Mouse (Mus musculus) embryonic facial prominence, embryonic 14.5 days (tissue): ENCODE measurements around the gene B2m. TPM values are rescaled to one million over a fixed set of nuclear protein-coding genes. Genes with fewer than 3 reads are reported as not detected.

Source experiments
- ATAC-seq: fragments of 200-750 bp; cut with Nextera tagmentation; 2 replicates; pipeline ENCODE4 v1.8.0; 2017; ENCODE audit warnings: low read depth, moderate number of reproducible peaks, moderate TSS enrichment
- DNase-seq: peaks from one replicate; pipeline ENCODE4 v3.0.0-alpha.2; 2015; ENCODE audit warnings: low spot score
- H3K27ac ChIP-seq: fragments of 300-500 bp; sonication (generic); replicated peaks from 2 replicates; pipeline ENCODE4 v1.5.1; 2014; ENCODE audit warnings: low read depth, mild to moderate bottlenecking, low read length, moderate library complexity
- H3K27me3 ChIP-seq: fragments of 300-500 bp; sonication (generic); replicated peaks from 2 replicates; pipeline ENCODE4 v1.6.1; 2014; ENCODE audit warnings: low read length; ENCODE audit not compliant: control insufficient read depth, insufficient read depth
- H3K36me3 ChIP-seq: fragments of 300-500 bp; sonication (generic); 2 replicates; pipeline ENCODE4 v1.6.1; 2014; ENCODE audit warnings: low read length, mixed read lengths; ENCODE audit not compliant: control insufficient read depth, insufficient read depth
- H3K4me1 ChIP-seq: fragments of 300-500 bp; sonication (generic); 2 replicates; pipeline ENCODE4 v1.6.1; 2014; ENCODE audit warnings: antibody characterized with exemption, low read length; ENCODE audit not compliant: control insufficient read depth, insufficient read depth
- H3K4me2 ChIP-seq: fragments of 300-500 bp; sonication (generic); 2 replicates; pipeline ENCODE4 v1.6.1; 2014; ENCODE audit warnings: low read depth, mild to moderate bottlenecking, low read length, moderate library complexity, mixed read lengths
- H3K4me3 ChIP-seq: fragments of 300-500 bp; sonication (generic); 2 replicates; pipeline ENCODE4 v1.5.1; 2014; ENCODE audit warnings: low read depth, mild to moderate bottlenecking, low read length
- H3K9ac ChIP-seq: fragments of 300-500 bp; sonication (generic); 2 replicates; pipeline ENCODE4 v1.6.1; 2014; ENCODE audit warnings: low read depth, mild to moderate bottlenecking, low read length, moderate library complexity, mixed read lengths
- H3K9me3 ChIP-seq: fragments of 300-500 bp; sonication (generic); 2 replicates; pipeline ENCODE4 v1.6.1; 2016; ENCODE audit warnings: low read length; ENCODE audit not compliant: control insufficient read depth
- WGBS: fragments of 180-500 bp; shearing (Covaris S2); extraction: QIAGEN DNeasy Blood & Tissue Kit; methylation state at CpG from one replicate; pipeline ENCODE4 v1.1.7; 2014; 5-methylcytosine and 5-hydroxymethylcytosine counted together
- polyA plus RNA-seq: library from polyadenylated mRNA; unstranded; fragments of >200 nt; fragmentation: Nextera tagmentation; extraction: Ambion mirVana; gene quantifications from 2 replicates; pipeline ENCODE4 v1.2.1, GENCODE M21; 2014

The B2m gene
- polyA plus RNA-seq, 1 experiment from 2014 or later = 386 TPM

DNA sequence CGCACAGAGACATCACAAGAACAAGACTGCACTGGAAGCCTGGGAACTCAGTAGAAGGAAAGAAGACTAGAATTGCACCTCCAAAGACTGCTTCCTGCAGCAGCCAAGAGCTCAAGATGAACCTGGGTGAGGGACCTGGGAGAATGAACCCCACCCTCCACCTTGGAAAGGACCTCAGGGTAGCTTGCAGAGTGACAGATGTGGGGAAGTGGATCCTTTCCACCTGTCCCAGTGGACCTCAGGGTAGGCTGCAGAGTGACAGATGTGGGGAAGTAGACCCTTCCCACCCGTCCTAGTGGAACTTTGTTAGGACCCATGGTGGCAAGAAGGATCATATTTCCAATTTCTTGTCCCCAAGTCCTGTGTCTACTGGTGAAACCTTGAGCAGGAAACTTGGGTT, 7.8 kb downstream of the B2m start:
- ATAC-seq (no peak), DNase-seq (no peak)
- no peaks in the 10 kb centered on the region for H3K27me3 ChIP-seq
- peaks cover 10% of the 10 kb centered on the region; the same call in 1 of the 2 replicates for H3K36me3 ChIP-seq
- H3K9me3 ChIP-seq = no peaks in the 10 kb centered on the region
- H3K27ac ChIP-seq = no peak overlapping the region
- no peak overlapping the region for H3K4me3 ChIP-seq
- 68% methylated on average over 2 of the region's 2 CpGs for WGBS
- no peak overlapping the region for H3K4me2 ChIP-seq
- no peak overlapping the region for H3K9ac ChIP-seq
- no peaks in the 10 kb centered on the region for H3K4me1 ChIP-seq

- peaks cover 10% of the 10 kb centered on the region; the same call in 1 of the 2 replicates for H3K36me3 ChIP-seq
- no peak for DNase-seq
- no peak overlapping the region for H3K9ac ChIP-seq
- H3K27ac ChIP-seq = no peak overlapping the region
- no peaks in the 10 kb centered on the region for H3K4me1 ChIP-seq
- H3K4me3 ChIP-seq = no peak overlapping the region
- WGBS = 80% methylated on average over 4 of the region's 4 CpGs
- ATAC-seq = no peak
- H3K9me3 ChIP-seq = no peaks in the 10 kb centered on the region
- H3K27me3 ChIP-seq = no peaks in the 10 kb centered on the region
- no peak overlapping the region for H3K4me2 ChIP-seq
Observed at GRCm38 (mm10) chr2:122156051-122156700, 8.7 kb downstream of the B2m start.

DNA sequence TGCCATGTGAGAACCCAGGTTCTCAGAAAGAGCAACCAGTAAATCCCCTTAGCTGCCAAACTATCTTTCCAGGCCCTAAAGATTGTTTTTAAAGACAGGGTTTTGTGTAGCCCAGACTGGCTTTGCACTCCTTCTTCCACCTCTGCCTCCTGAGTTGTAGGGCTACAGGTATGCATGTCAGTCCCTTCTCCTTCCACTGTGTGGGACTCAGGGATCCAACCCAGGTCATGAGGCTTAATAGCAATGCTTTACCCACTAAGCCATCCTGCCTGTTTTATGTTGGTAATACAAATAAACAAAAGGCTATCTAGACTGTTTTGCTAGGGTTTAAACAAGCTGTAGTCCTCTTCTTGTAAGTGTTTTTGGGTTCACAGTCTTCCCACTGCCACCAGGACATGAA, 10.1 kb downstream of the B2m start:
- Histone ChIP-seq H3K4me2 (no peak overlapping the region), H3K4me3 (no peak overlapping the region), H3K36me3 (peaks cover 3% of the 10 kb centered on the region; the same call in 1 of the 2 replicates), H3K9me3 (no peaks in the 10 kb centered on the region), H3K9ac (no peak overlapping the region), H3K27ac (no peak overlapping the region), H3K27me3 (no peaks in the 10 kb centered on the region), H3K4me1 (peaks cover 5% of the 10 kb centered on the region; the same call in 1 of the 2 replicates)
- ATAC-seq (no peak), DNase-seq (no peak)

DNA sequence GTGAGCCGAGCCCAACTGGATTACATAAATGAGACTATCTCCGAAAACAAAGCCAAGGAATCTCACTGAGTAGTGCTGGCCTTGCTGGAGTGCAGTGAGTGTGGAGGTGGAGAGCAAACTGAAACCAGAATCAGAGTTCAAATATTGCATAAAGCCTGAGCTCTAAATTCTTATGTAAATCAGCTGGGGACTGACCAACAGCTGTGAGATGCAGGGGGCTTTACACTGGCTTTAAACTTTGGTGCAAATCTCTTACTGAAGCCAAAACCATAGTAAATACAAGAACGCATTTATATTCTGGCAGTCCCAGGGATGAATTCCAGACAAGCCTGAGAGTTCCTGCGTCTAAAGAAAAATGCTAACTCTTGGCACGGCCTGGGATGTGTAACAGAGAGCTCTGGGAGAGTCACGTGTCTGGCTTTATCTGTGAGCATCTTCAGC, 10.9 kb downstream of the B2m start:
- Histone ChIP-seq H3K27ac (no peak overlapping the region), H3K4me1 (peaks cover 5% of the 10 kb centered on the region; the same call in 1 of the 2 replicates), H3K4me3 (no peak overlapping the region), H3K9ac (no peak overlapping the region), H3K36me3 (peaks cover 3% of the 10 kb centered on the region; the same call in 1 of the 2 replicates), H3K27me3 (no peaks in the 10 kb centered on the region), H3K4me2 (no peak overlapping the region), H3K9me3 (no peaks in the 10 kb centered on the region)
- ATAC-seq = peak; percentile 77
- DNase-seq = peak; percentile 84
- WGBS = 29% methylated on average over 6 of the region's 6 CpGs

GRCm38 (mm10) chr2:122159667-122160066, 12.2 kb downstream of the B2m start:
- no peak overlapping the region for H3K4me2 ChIP-seq
- H3K4me1 ChIP-seq = peaks cover 5% of the 10 kb centered on the region; the same call in 1 of the 2 replicates
- H3K27ac ChIP-seq = no peak overlapping the region
- H3K27me3 ChIP-seq = no peaks in the 10 kb centered on the region
- WGBS = 80% methylated on average over 6 of the region's 6 CpGs
- ATAC-seq = no peak
- H3K4me3 ChIP-seq = no peak overlapping the region
- no peak overlapping the region for H3K9ac ChIP-seq
- no peaks in the 10 kb centered on the region for H3K36me3 ChIP-seq
- H3K9me3 ChIP-seq = no peaks in the 10 kb centered on the region
- no peak for DNase-seq

GRCm38 (mm10) chr2:122160680-122161079, 13.2 kb downstream of the B2m start, which contains the start of gene Trim69:
Trim69 (plus strand) TSS chr2:122160700.
- no peak within 1 kb of the TSS for H3K4me2 ChIP-seq
- no peak within 1 kb of the TSS for H3K27ac ChIP-seq
- H3K9ac ChIP-seq = no peak within 1 kb of the TSS
- H3K27me3 ChIP-seq = no peaks in the 10 kb centered on the region
- peak; percentile 82 for DNase-seq
- peak; percentile 54; the same call in 1 of the 2 replicates for ATAC-seq
- H3K4me1 ChIP-seq = peaks cover 5% of the 10 kb centered on the region; the same call in 1 of the 2 replicates
- no peaks in the 10 kb centered on the region for H3K9me3 ChIP-seq
- 52% methylated on average over 2 of the region's 2 CpGs for WGBS
- H3K4me3 ChIP-seq = no peak within 1 kb of the TSS
- H3K36me3 ChIP-seq = no peaks in the 10 kb centered on the region

GRCm38 (mm10) chr2:122161542-122161941, 14.1 kb downstream of the B2m start:
- H3K4me1 ChIP-seq = peaks cover 5% of the 10 kb centered on the region; the same call in 1 of the 2 replicates
- H3K27me3 ChIP-seq = no peaks in the 10 kb centered on the region
- no peak overlapping the region for H3K9ac ChIP-seq
- H3K4me3 ChIP-seq = no peak overlapping the region
- H3K36me3 ChIP-seq = no peaks in the 10 kb centered on the region
- 41% methylated on average over 4 of the region's 4 CpGs for WGBS
- H3K4me2 ChIP-seq = no peak overlapping the region
- ATAC-seq = peak; percentile 38; the same call in 1 of the 2 replicates
- no peaks in the 10 kb centered on the region for H3K9me3 ChIP-seq
- peak; percentile 38 for DNase-seq
- no peak overlapping the region for H3K27ac ChIP-seq

DNA sequence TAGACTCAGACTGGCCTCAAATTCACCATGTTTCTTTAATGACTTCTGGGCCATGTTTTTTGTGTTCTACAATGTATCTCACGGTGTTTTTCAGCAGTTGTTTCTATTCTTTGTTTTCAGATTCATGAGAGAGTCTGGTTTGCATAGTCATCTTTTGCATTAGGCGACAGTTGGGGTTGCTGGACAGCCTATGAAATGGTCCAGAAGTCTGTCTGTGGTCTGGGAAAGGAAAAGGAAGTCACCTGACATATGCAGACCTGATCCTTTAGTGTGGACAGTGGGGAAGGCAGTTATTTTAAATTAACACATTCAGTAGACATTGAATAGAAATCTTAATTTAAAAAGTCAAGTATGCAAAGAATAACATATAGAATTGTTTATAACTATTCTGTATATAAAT, 15.0 kb downstream of the B2m start:
- WGBS = 81% methylated on average over 2 of the region's 2 CpGs

More for the DNA sequence above, 15.0 kb downstream of the B2m start:
- no peak overlapping the region for H3K27ac ChIP-seq
- ATAC-seq = no peak
- H3K4me1 ChIP-seq = peaks cover 5% of the 10 kb centered on the region; the same call in 1 of the 2 replicates
- no peak for DNase-seq
- no peak overlapping the region for H3K4me2 ChIP-seq
- H3K9ac ChIP-seq = no peak overlapping the region
- H3K27me3 ChIP-seq = no peaks in the 10 kb centered on the region
- no peaks in the 10 kb centered on the region for H3K36me3 ChIP-seq
- H3K4me3 ChIP-seq = no peak overlapping the region
- no peaks in the 10 kb centered on the region for H3K9me3 ChIP-seq
